In the genomic region with DNA sequence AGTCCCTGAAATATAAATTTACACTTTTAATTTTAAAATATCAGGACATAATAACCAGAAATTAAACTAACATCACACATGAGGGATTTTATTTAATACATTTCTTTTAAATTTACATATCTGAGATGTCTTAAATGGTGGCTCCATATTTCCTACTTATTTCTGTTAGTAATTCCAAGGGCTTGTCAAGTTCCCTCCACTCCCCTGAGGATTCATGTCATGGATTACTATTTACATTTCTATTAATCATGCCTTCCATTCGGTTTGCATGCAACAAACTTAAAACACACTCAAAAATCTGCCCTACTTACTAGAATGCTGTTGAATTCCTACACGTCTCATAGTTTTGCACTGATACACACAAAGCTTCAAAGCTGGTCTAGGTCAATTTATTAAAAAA, we compare ENCODE assay signal across 16 mouse cellular contexts.
"Had no signal": no experiment of that assay in that cellular context is flagged by ENCODE, and none has a peak within 500 bp of the region (broad histone marks: within the 10 kb centered on the region; RNA-seq: fewer than 3 reads in every experiment).

No protein-coding gene starts in this region.

- H3K4me1 ChIP-seq: liver, embryonic 12.5 days; megakaryocyte, embryonic 14.5 days; neural tube, embryonic 12.5 days; stomach, embryonic 15.5 days had no signal

- DNase-seq: lung, adult 18-20 months; lung, embryonic 14.5 days; lung, postnatal 14 days; lung, postnatal 36 days; right cerebral cortex, postnatal 14 days; thymus, adult 2 months; thymus, postnatal 25 days; thymus, postnatal 4 days had no signal

- H3K36me3 ChIP-seq: liver, embryonic 12.5 days; neural tube, embryonic 12.5 days; stomach, embryonic 15.5 days had no signal

- H3K9me3 ChIP-seq: liver, embryonic 12.5 days; megakaryocyte, embryonic 14.5 days; neural tube, embryonic 12.5 days; stomach, embryonic 15.5 days had no signal

- H3K9ac ChIP-seq: liver, embryonic 12.5 days; liver, embryonic 14.5 days; lung, embryonic 14.5 days; neural tube, embryonic 12.5 days; stomach, embryonic 15.5 days had no signal

- H3K4me3 ChIP-seq: liver, embryonic 12.5 days; megakaryocyte, embryonic 14.5 days; neural tube, embryonic 12.5 days; stomach, embryonic 15.5 days had no signal

- H3K27ac ChIP-seq: liver, embryonic 12.5 days; liver, embryonic 14.5 days; macrophage; neural tube, embryonic 12.5 days; stomach, embryonic 15.5 days; stomach, postnatal 0 days had no signal

- ATAC-seq: liver, embryonic 12.5 days; midbrain, embryonic 16.5 days had no signal

- H3K4me2 ChIP-seq: liver, embryonic 12.5 days; lung, embryonic 14.5 days; neural tube, embryonic 12.5 days; stomach, embryonic 15.5 days had no signal

- H3K27me3 ChIP-seq: liver, embryonic 12.5 days; megakaryocyte, embryonic 14.5 days; neural tube, embryonic 12.5 days; stomach, embryonic 15.5 days had no signal
